Mouse (Mus musculus) spleen, adult 2 months (tissue): ENCODE data around the gene Anp32a.

ENCODE experiments used
- CTCF ChIP-seq: fragments of 200-500 bp; IDR thresholded peaks from 2 replicates; pipeline ENCODE4 v1.5.1; 2011; ENCODE audit warnings: mild to moderate bottlenecking, inconsistent platforms; ENCODE audit not compliant: insufficient read depth, insufficient read length, insufficient replicate concordance; ENCODE audit errors: extremely low read depth
- POLR2A ChIP-seq: fragments of 200-500 bp; IDR thresholded peaks from 2 replicates; pipeline ENCODE4 v1.6.1; 2011; ENCODE audit warnings: low read depth, low read length, inconsistent platforms

GRCm38 (mm10) chr9:62360889-62361288 is 19.8 kb downstream of the Anp32a start:
- TF ChIP-seq CTCF: no peak
- TF ChIP-seq POLR2A: no peak
